Mouse (Mus musculus) spleen, adult 2 months (tissue): ENCODE measurements around the gene Slc25a35. TPM values are rescaled to one million over a fixed set of nuclear protein-coding genes. Genes with fewer than 3 reads are reported as not detected.
"Not testable (repeated sequence)": the region's sequence is repeated elsewhere in the genome, so short reads cannot be mapped to it uniquely, and the experiment has no call there.

Source experiments
- DNase-seq, 2 experiments: peaks; one replicate each; pipeline versions ENCODE4 v3.0.0 to v3.0.0-alpha.2; 2012 to 2021; ENCODE audit warnings: low spot score in 2 of 2, low read depth in 1 of 2
- H3K27ac ChIP-seq: fragments of 200-500 bp; 2 replicates; pipeline ENCODE4 v1.5.1; 2012; ENCODE audit warnings: low read length, inconsistent platforms; ENCODE audit not compliant: insufficient read depth
- H3K27me3 ChIP-seq: fragments of 200-500 bp; 2 replicates; pipeline ENCODE4 v1.6.1; 2012; ENCODE audit warnings: mild to moderate bottlenecking, moderate library complexity, low read length, inconsistent platforms; ENCODE audit not compliant: control insufficient read depth, insufficient read depth
- H3K36me3 ChIP-seq: fragments of 200-500 bp; 2 replicates; pipeline ENCODE4 v1.6.1; 2012; ENCODE audit warnings: mild to moderate bottlenecking, low read length, inconsistent platforms; ENCODE audit not compliant: control insufficient read depth, insufficient read depth
- H3K4me1 ChIP-seq: fragments of 200-500 bp; 2 replicates; pipeline ENCODE4 v1.6.1; 2011; ENCODE audit warnings: inconsistent platforms; ENCODE audit not compliant: control insufficient read depth, insufficient read depth, insufficient read length
- H3K4me3 ChIP-seq: fragments of 200-500 bp; 2 replicates; pipeline ENCODE4 v1.5.1; 2011; ENCODE audit warnings: mild to moderate bottlenecking, inconsistent platforms; ENCODE audit not compliant: insufficient read depth, insufficient read length; ENCODE audit errors: extremely low read depth
- CTCF ChIP-seq: fragments of 200-500 bp; IDR thresholded peaks from 2 replicates; pipeline ENCODE4 v1.5.1; 2011; ENCODE audit warnings: mild to moderate bottlenecking, inconsistent platforms; ENCODE audit not compliant: insufficient read depth, insufficient read length, insufficient replicate concordance; ENCODE audit errors: extremely low read depth
- POLR2A ChIP-seq: fragments of 200-500 bp; IDR thresholded peaks from 2 replicates; pipeline ENCODE4 v1.6.1; 2011; ENCODE audit warnings: low read depth, low read length, inconsistent platforms
- WGBS: fragments of 180-500 bp; shearing (Covaris S2); methylation state at CpG from one replicate; pipeline ENCODE4 v1.1.7; 2018; 5-methylcytosine and 5-hydroxymethylcytosine counted together
- polyA plus RNA-seq: library from polyadenylated mRNA; depleted of rRNA; stranded (reverse); fragments of >200 nt; gene quantifications from 2 replicates; pipeline ENCODE4 v1.2.3, GENCODE M21; 2012

The Slc25a35 gene
- polyA plus RNA-seq, 1 experiment: 13.1 TPM

DNA sequence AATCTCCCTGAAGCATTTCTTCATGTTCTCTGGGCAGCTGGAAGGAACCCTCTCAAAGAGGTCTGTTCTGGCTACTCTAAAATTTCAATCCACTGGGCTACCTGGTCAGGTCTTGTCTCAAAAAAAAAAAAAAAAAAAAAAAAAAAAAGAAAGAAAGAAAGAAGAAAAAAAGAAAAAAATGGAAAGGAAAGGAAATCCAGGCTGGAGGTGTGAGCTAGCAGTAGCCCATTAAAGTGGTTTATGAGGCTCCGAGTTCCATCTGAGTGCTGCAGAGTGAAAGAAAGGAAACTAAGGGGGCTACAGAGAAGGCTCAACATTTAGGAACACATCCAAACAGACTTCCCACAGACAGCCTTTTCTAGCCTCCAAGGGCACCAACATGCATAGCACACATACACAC, 10.0 kb upstream of the Slc25a35 start:
- Histone ChIP-seq H3K27me3 (0 out of 2 replicates have a peak, but pooled peaks cover 5% of the 10 kb centered on the region), H3K36me3 (no peaks in the 10 kb centered on the region), H3K27ac (no peak overlapping the region), H3K4me3 (no peak overlapping the region), H3K4me1 (peaks cover 4% of the 10 kb centered on the region; the same call in 1 of the 2 replicates)
- TF ChIP-seq POLR2A (no peak), CTCF (no peak)
- DNase-seq: no peak
- WGBS: 91% methylated on average over 1 of the region's 1 CpGs

DNA sequence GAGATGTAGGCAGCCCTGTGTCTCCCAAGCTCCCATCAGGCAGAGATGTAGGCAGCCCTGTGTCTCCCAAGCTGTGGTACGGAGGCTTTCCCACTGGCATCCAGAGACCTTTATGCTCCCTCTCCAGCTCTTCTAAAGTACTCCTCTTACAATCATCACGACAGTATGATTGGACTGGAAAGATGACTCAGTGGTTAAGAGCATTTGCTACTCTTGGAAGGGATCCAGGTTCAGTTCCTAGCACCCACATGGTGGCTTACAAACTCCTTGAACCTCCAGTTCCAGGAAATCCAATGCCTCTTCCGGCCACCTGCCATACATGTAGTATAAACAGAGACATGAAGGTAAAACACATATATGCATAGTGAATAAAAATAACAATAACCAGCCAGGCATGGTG, 6.3 kb upstream of the Slc25a35 start:
- 72% methylated on average over 3 of the region's 3 CpGs for WGBS
- H3K36me3 ChIP-seq: no peaks in the 10 kb centered on the region
- H3K27ac ChIP-seq: no peak overlapping the region
- DNase-seq: no peak
- no peaks in the 10 kb centered on the region for H3K4me1 ChIP-seq
- no peaks in the 10 kb centered on the region for H3K27me3 ChIP-seq
- TF ChIP-seq POLR2A (no peak), CTCF (no peak)
- H3K4me3 ChIP-seq: no peak overlapping the region

DNA sequence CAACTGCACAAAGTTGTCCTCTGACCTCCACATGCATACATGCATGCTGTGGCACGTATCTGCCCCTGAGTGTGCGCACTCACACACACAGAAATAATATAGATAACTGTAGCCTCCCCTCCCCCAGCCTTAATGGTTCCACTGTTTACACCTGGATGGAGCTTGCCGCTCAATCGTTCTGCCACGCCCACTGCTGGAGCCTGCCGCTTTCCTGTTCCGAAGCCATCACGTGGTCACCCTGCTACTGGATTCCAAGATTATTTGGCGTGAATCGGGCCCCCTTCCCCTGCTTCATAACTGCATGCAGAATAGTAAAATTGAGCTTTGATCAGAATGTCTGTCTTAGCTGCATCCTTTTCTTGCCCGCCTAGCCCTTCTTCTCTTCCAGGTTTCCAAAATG, 5.8 kb upstream of the Slc25a35 start:
- not testable (repeated sequence) for H3K36me3 ChIP-seq, H3K27me3 ChIP-seq, H3K27ac ChIP-seq, H3K4me1 ChIP-seq, DNase-seq, H3K4me3 ChIP-seq
- WGBS: 65% methylated on average over 11 of the region's 11 CpGs

DNA sequence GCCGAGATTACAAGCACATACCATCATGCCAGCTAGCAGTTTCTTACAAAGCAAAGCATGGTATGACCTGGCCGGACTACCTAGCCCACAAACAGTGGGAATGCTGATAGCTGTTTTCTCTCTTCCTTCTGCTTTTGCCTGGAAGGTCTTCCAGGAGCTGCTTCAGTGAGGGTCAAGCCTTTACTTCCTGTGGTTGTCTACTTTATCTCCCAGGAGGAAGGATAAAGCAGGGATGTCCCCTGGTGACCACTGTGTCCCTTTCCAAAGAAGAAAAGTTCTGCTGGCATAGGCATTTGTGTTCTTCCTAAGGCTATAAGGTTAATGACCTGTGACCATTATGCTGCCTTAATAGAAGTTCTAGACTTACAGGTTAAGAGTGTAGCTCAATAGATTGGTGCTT, 4.5 kb upstream of the Slc25a35 start:
- no peaks in the 10 kb centered on the region; the same call in 1 of the 2 replicates for H3K4me1 ChIP-seq
- no peaks in the 10 kb centered on the region for H3K36me3 ChIP-seq
- 81% methylated on average over 2 of the region's 2 CpGs for WGBS
- no peak for TF ChIP-seq POLR2A
- TF ChIP-seq CTCF: no peak
- DNase-seq: no peak
- H3K4me3 ChIP-seq: no peak overlapping the region
- no peak overlapping the region for H3K27ac ChIP-seq
- H3K27me3 ChIP-seq: no peaks in the 10 kb centered on the region

DNA sequence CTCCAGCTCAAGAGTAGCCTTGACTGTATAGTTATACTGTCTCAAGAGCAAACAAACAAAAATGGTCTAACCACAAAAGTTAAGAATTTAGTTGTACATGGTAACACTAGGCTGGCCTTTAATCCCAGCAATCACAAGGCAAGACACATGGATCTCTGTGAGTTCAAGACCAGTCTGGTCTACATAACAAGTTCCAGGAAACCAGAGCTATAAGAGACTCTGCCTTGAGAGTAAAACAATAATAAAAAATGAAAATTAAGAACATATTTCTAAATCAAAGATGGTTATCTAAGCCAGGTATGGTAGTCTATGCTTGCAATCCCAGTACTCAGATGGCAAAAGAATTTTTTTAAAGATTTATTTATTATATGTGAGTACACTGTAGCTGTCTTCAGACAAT, 2.9 kb upstream of the Slc25a35 start:
- Histone ChIP-seq H3K36me3 (no peaks in the 10 kb centered on the region), H3K4me1 (no peaks in the 10 kb centered on the region; the same call in 1 of the 2 replicates), H3K4me3 (no peak overlapping the region), H3K27ac (no peak overlapping the region), H3K27me3 (no peaks in the 10 kb centered on the region)
- no peak for DNase-seq
- TF ChIP-seq POLR2A (no peak), CTCF (no peak)

DNA sequence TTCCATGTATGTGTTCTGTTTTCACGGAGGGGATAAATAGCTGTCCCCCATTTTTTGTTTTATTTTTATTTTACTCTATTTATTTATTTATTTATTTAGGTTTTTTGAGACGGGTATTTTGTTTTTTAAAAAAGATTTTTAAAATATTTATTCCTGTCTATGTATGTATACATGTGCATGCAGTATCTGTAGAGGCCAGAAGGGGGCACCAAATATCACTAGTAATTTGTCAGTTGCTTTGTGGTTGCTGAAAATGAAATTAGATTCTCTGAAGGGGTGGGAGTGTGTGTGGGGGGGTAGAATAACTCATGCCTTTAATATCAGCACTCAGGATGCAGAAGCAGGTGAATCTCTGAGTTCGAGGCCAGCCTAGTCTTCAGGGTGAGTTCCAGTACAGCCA, 2.1 kb upstream of the Slc25a35 start:
- Histone ChIP-seq H3K4me1 (no peaks in the 10 kb centered on the region; the same call in 1 of the 2 replicates), H3K36me3 (no peaks in the 10 kb centered on the region), H3K27ac (no peak overlapping the region), H3K27me3 (no peaks in the 10 kb centered on the region), H3K4me3 (no peak overlapping the region)
- WGBS: 30% methylated on average over 3 of the region's 3 CpGs
- peak; percentile 62 to 65 for DNase-seq
- TF ChIP-seq POLR2A (no peak), CTCF (no peak)

DNA sequence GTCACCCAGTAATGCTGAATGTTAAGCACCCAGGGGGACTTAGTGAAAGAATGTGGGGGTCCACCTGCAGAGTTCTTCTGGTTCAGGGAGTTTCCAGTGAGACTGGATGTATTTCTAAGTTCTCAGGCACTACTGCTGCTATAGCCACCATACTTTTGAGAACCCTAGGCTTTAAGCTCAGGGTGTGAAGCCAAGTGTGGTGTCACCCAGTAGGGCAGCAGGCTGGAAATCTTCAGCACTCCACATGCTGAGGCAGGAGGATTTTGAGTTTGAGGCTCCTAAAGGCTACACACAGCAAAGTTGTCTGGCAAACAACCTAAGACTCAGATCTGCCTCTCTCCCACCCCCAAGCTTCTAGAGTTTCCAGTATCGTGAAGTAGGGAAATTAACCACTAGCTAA, 1.4 kb upstream of the Slc25a35 start:
- H3K36me3 ChIP-seq: no peaks in the 10 kb centered on the region
- no peak overlapping the region for H3K27ac ChIP-seq
- no peak overlapping the region for H3K4me3 ChIP-seq
- no peaks in the 10 kb centered on the region for H3K27me3 ChIP-seq
- no peaks in the 10 kb centered on the region; the same call in 1 of the 2 replicates for H3K4me1 ChIP-seq
- TF ChIP-seq POLR2A (no peak), CTCF (no peak)
- WGBS: 39% methylated on average over 1 of the region's 1 CpGs
- no peak for DNase-seq

DNA sequence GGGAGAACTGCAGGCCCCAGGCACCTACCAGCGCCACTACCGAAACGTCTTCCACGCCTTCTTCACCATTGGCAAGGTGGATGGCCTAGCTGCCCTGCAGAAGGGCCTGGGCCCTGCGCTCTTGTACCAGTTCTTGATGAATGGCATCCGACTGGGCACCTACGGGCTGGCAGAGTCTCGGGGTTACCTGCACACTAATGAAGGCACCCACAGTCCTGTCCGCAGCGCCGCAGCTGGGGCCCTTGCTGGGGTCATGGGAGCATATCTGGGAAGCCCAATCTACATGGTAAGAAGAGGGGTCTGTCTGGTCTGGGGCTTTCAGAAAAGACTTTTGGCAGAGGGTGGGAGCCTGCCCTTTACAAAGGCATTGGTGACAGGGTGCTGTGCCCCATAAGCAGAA, 821 bp downstream of the Slc25a35 start:
- WGBS: 97% methylated on average over 11 of the region's 11 CpGs
- H3K27me3 ChIP-seq: no peaks in the 10 kb centered on the region
- no peak overlapping the region for H3K27ac ChIP-seq
- TF ChIP-seq CTCF: no peak
- no peak for TF ChIP-seq POLR2A
- H3K36me3 ChIP-seq: no peaks in the 10 kb centered on the region
- H3K4me1 ChIP-seq: peaks cover 4% of the 10 kb centered on the region; the same call in 1 of the 2 replicates
- DNase-seq: no peak
- H3K4me3 ChIP-seq: no peak overlapping the region
